Mouse (Mus musculus) embryonic facial prominence, embryonic 10.5 days (tissue): ENCODE measurements around the gene Setd1a. TPM values are rescaled to one million over a fixed set of nuclear protein-coding genes. Genes with fewer than 3 reads are reported as not detected.
A peak's percentile ranks its signal among the peaks of the same experiment; 100 is the strongest.

Experiments used
- DNase-seq: peaks from one replicate; pipeline ENCODE4 v3.0.0-alpha.2; 2017; ENCODE audit warnings: low spot score
- H3K27ac ChIP-seq: fragments of 300-500 bp; sonication (generic); replicated peaks from 2 replicates; pipeline ENCODE4 v1.5.1; 2016; ENCODE audit warnings: mild to moderate bottlenecking
- H3K27me3 ChIP-seq: fragments of 300-500 bp; sonication (generic); replicated peaks from 2 replicates; pipeline ENCODE4 v1.6.1; 2016; ENCODE audit warnings: low read depth, mild to moderate bottlenecking; ENCODE audit not compliant: poor library complexity, severe bottlenecking
- H3K36me3 ChIP-seq: fragments of 300-500 bp; sonication (generic); replicated peaks from 2 replicates; pipeline ENCODE4 v1.6.1; 2016; ENCODE audit warnings: mild to moderate bottlenecking, moderate library complexity
- H3K4me1 ChIP-seq: fragments of 300-500 bp; sonication (generic); 2 replicates; pipeline ENCODE4 v1.6.1; 2016
- H3K4me3 ChIP-seq: fragments of 300-500 bp; sonication (generic); 2 replicates; pipeline ENCODE4 v1.5.1; 2016; ENCODE audit warnings: mild to moderate bottlenecking, moderate library complexity
- H3K9me3 ChIP-seq: fragments of 300-500 bp; sonication (generic); 2 replicates; pipeline ENCODE4 v1.6.1; 2016; ENCODE audit warnings: mild to moderate bottlenecking
- WGBS: fragments of 180-500 bp; shearing (Covaris S2); methylation state at CpG from one replicate; pipeline ENCODE4 v1.1.7; 2016; 5-methylcytosine and 5-hydroxymethylcytosine counted together
- polyA plus RNA-seq: library from polyadenylated mRNA; unstranded; fragments of >200 nt; fragmentation: Nextera tagmentation; extraction: Ambion mirVana; gene quantifications from 2 replicates; pipeline ENCODE4 v1.2.1, GENCODE M21; 2016

Setd1a gene
- polyA plus RNA-seq, 1 experiment from 2014 or later: 14.7 TPM

DNA sequence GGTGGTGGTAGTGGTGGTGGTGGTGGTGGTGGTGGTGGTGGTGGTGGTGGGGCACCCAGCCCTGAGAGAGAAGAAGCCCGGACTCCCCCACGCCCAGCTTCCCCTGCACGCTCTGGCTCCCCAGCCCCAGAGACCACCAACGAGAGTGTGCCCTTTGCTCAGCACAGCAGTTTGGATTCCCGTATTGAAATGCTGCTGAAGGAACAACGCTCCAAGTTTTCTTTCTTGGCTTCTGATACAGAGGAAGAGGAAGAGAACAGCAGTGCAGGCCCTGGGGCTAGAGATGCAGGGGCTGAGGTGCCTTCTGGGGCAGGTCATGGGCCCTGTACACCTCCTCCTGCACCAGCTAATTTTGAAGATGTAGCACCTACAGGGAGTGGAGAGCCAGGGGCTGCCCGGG, 8.8 kb downstream of the Setd1a start, which contains the start of gene Gm49388:
Gm49388 (plus strand) TSS at position 301 of the 400 bp plus-strand sequence.
- DNase-seq: no peak
- peaks cover 100% of the 10 kb centered on the region for H3K36me3 ChIP-seq
- no peaks in the 10 kb centered on the region for H3K4me1 ChIP-seq
- 95% methylated on average over 7 of the region's 7 CpGs for WGBS
- no peak within 1 kb of the TSS for H3K27ac ChIP-seq
- no peaks in the 10 kb centered on the region for H3K9me3 ChIP-seq
- H3K27me3 ChIP-seq: no peaks in the 10 kb centered on the region
- H3K4me3 ChIP-seq: no peak within 1 kb of the TSS

DNA sequence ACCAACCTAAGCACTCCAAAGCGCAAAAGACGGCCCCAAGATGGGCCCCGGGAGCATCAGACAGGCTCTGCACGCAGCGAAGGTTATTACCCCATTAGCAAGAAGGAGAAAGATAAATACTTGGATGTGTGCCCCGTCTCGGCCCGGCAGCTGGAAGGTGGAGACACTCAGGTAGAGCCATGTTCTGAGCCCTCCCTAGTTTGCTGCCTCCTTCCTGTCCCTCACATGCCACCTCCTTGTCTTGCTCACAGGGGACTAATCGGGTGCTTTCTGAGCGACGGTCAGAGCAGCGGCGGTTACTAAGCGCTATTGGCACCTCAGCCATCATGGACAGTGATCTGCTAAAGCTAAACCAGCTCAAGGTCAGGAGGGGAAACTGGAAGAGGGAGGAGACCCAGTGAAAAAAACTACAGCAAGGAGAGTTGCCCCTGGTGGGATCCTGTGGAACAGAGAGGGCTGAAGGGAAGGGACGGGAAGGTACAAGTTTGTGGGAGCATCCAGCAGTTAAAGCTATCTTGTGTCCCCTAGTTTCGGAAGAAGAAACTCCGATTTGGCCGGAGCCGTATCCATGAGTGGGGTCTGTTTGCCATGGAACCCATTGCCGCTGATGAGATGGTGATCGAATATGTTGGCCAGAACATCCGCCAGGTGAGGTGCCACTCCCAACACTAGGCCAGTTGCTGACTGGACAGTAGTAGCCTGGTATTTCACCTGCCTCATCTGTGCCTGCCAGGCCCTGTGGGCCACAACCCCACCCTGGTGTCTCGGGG, 20.8 kb downstream of the Setd1a start:
- 94% methylated on average over 23 of the region's 23 CpGs for WGBS
- H3K36me3 ChIP-seq: peaks cover 98% of the 10 kb centered on the region
- no peak overlapping the region for H3K27ac ChIP-seq
- no peak for DNase-seq
- H3K4me1 ChIP-seq: peaks cover 9% of the 10 kb centered on the region
- H3K9me3 ChIP-seq: no peaks in the 10 kb centered on the region
- H3K27me3 ChIP-seq: no peaks in the 10 kb centered on the region
- no peak overlapping the region for H3K4me3 ChIP-seq

DNA sequence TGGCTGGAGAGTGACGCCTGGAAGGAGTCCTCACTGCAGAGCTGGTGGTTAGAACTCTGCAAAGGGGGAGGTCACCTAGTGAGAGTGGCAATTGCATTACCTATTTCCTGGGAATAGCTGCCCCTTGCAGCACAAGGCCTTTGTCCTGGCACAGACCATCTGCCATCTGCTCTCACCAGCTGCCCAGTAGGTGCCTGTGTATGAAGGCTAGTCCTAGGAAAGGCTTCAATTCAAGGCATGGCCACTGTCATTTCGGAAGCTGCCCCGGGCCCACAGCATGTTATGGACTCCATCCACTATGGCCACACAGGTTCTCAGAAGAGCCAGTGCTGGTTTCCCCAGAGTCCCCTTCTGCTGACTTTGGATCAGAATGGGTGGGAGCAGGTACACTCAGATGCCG, 22.1 kb downstream of the Setd1a start:
- Histone ChIP-seq H3K27ac (no peak overlapping the region), H3K4me1 (peaks cover 9% of the 10 kb centered on the region), H3K4me3 (0 out of 2 replicates have a peak overlapping the region, but pooled peaks have one; percentile 4), H3K27me3 (no peaks in the 10 kb centered on the region), H3K36me3 (peaks cover 98% of the 10 kb centered on the region), H3K9me3 (no peaks in the 10 kb centered on the region)
- no peak for DNase-seq
- 93% methylated on average over 4 of the region's 4 CpGs for WGBS

DNA sequence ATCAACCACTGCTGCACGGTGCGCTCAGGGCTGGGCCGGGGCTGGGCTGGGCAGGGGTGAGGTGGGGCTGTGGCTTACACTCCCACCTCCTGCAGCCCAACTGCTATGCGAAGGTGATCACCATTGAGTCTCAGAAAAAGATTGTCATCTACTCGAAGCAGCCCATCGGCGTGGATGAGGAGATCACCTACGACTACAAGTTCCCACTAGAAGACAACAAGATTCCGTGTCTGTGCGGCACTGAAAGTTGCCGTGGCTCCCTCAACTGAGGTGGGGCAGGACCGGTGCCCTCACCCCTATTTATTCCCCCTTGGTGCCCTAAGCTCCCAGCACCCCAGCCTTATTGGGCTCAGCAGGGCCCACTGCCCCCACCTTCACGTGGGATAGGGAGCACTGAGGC, 22.7 kb downstream of the Setd1a start:
- Histone ChIP-seq H3K9me3 (no peaks in the 10 kb centered on the region), H3K4me1 (peaks cover 9% of the 10 kb centered on the region), H3K27me3 (no peaks in the 10 kb centered on the region), H3K4me3 (0 out of 2 replicates have a peak overlapping the region, but pooled peaks have one; percentile 4), H3K27ac (no peak overlapping the region), H3K36me3 (peaks cover 98% of the 10 kb centered on the region)
- DNase-seq: no peak
- 91% methylated on average over 13 of the region's 13 CpGs for WGBS

DNA sequence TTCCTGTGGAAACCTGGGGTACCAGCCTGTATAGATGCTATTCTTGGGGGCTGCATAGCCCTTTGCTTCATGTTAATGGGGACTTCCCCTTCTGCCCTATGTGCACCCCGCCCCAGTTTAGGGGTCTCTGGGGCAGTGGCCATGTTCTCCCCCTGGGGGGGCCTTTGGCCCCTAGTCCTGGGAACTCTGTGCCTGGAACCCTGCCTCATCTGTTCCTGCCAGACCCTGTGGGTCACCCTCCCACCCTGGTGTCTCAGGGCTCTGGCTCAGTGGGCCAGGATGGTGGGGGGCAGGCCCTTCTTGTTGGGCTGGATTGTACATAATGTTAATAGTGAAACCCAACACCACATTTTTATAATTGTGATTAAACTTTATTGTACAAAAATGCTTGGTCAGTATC, 23.3 kb downstream of the Setd1a start:
- peaks cover 96% of the 10 kb centered on the region for H3K36me3 ChIP-seq
- H3K4me3 ChIP-seq: no peak overlapping the region
- no peaks in the 10 kb centered on the region for H3K27me3 ChIP-seq
- DNase-seq: no peak
- WGBS: 89% methylated on average over 1 of the region's 1 CpGs
- no peaks in the 10 kb centered on the region for H3K9me3 ChIP-seq
- peaks cover 9% of the 10 kb centered on the region for H3K4me1 ChIP-seq
- H3K27ac ChIP-seq: no peak overlapping the region

DNA sequence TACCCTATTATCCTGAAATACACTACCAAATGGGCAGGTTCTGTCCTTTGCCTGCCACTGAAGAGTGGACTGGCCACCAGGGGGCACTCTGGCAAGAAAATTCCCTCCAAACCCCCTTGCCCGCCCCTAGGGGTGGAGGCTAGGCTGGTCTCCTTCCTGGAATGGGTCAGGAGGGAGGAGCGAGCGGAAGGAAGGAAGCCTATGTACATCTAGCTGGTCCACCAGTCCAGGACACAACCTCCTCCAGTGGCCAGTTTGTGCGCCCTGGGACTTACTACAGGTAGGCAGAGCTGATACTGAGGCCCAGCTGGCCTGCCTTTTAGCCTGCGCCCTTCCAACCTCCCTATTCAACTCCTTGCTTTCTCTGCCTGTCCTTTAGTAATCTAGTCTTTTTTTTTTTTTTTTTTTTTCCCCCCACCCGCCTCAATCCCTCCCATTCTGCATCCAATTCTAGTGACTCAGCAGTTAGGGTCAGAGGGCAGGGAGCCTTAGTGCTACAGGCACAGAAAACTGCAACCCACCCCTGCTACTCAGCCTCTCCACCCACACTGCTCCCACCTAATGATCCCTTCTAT, 24.1 kb downstream of the Setd1a start, which contains the start of gene Hsd3b7:
Hsd3b7 (plus strand) TSS at position 170 of the 575 bp plus-strand sequence.
- Histone ChIP-seq H3K9me3 (no peaks in the 10 kb centered on the region), H3K27me3 (no peaks in the 10 kb centered on the region), H3K4me3 (peak within 1 kb of the TSS; percentile 26; the same call in 1 of the 2 replicates), H3K27ac (no peak within 1 kb of the TSS), H3K36me3 (peaks cover 90% of the 10 kb centered on the region), H3K4me1 (peaks cover 9% of the 10 kb centered on the region)
- 28% methylated on average over 6 of the region's 6 CpGs for WGBS
- DNase-seq: peak; percentile 93

DNA sequence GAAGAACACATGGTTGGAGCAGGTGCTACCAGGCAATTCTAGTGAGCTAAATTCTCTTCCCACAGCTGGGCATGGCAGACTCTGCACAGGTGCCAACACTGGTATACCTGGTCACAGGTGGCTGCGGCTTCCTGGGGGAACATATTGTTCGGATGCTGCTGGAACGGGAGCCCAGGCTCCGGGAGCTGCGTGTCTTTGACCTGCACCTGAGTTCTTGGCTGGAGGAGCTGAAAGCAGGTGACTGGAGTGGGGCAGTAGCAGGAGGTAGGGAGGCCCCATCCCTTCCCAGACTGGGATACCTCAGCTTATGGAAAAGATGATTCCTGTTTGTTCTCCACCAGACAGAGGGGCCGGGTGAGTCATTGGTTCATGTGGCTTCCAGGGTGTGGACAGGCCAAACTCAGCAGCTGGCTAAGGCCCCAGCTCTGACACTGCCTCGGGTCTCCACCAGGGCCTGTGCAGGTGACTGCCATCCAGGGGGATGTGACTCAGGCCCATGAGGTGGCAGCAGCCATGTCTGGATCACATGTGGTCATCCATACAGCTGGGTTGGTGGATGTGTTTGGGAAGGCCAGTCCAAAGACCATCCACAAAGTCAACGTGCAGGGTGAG, 24.6 kb downstream of the Setd1a start:
- Histone ChIP-seq H3K9me3 (no peaks in the 10 kb centered on the region), H3K27me3 (no peaks in the 10 kb centered on the region), H3K4me3 (no peak overlapping the region), H3K27ac (no peak overlapping the region), H3K36me3 (peaks cover 87% of the 10 kb centered on the region), H3K4me1 (peaks cover 9% of the 10 kb centered on the region)
- no peak for DNase-seq
- WGBS: 92% methylated on average over 8 of the region's 8 CpGs

DNA sequence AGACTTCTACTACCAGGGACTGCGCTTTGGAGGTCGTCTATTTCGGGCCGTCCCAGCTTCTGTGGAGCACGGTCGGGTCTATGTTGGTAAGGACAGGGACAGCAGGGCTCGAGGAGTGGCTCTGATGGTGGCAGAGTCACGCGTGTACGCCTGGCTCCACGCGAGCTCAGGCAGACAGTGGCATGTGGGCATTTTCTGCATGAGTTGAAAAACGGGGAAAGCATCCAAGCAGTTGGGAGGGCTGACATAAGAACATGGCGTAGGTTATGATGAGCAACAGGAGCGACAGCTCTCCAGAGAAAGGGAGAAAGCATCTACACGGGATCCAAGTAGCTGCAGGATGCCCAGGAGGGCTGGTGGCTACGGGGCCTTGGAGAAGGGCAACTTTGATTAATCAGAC, 25.8 kb downstream of the Setd1a start:
- no peak for DNase-seq
- Histone ChIP-seq H3K36me3 (peaks cover 81% of the 10 kb centered on the region), H3K4me3 (no peak overlapping the region), H3K27ac (no peak overlapping the region), H3K4me1 (peaks cover 9% of the 10 kb centered on the region), H3K27me3 (no peaks in the 10 kb centered on the region), H3K9me3 (no peaks in the 10 kb centered on the region)
- 92% methylated on average over 17 of the region's 17 CpGs for WGBS

DNA sequence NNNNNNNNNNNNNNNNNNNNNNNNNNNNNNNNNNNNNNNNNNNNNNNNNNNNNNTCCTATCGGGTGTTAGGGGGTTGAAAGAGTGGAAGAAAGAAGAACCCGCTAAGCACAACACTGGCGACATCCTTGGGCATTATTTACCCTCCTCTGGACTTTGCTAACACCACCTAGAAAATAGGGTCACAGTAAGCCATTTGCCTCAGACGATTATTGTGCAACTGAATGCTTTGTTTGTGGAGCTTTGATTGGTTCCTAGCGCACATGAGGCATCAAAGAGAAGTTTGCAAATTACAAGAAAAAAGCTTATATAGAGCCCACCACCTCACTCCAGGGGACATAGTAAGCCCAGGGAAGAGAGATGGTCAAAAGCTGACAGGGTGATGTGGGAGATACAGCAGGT, 32.4 kb downstream of the Setd1a start:
- no peak for DNase-seq
- Histone ChIP-seq H3K4me3 (no peak overlapping the region), H3K27ac (no peak overlapping the region), H3K4me1 (no peaks in the 10 kb centered on the region), H3K36me3 (peaks cover 66% of the 10 kb centered on the region), H3K27me3 (no peaks in the 10 kb centered on the region), H3K9me3 (no peaks in the 10 kb centered on the region)
- WGBS: 79% methylated on average over 5 of the region's 5 CpGs

DNA sequence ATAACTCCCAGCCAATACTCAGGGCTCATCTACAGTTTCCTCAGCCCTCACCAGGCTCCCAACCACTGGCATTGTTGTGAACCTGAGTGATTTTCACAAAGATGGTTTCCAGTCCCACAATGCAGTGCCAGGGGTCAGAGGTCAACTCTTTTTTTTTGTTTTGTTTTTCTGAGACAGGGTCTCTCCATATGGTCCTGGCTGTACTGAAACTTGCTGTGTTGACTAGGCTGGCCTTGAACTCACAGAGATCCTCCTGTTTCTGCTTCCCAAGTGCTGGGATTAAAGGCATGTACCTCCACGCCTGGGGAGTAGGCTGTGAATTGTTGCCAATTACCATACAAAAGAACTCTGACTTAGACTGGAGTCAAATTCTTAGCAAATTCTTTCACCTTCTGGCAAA, 33.4 kb downstream of the Setd1a start:
- Histone ChIP-seq H3K27me3 (no peaks in the 10 kb centered on the region), H3K4me3 (no peak overlapping the region), H3K36me3 (peaks cover 69% of the 10 kb centered on the region), H3K27ac (no peak overlapping the region), H3K9me3 (no peaks in the 10 kb centered on the region), H3K4me1 (no peaks in the 10 kb centered on the region)
- DNase-seq: no peak
- WGBS: 81% methylated on average over 1 of the region's 1 CpGs

DNA sequence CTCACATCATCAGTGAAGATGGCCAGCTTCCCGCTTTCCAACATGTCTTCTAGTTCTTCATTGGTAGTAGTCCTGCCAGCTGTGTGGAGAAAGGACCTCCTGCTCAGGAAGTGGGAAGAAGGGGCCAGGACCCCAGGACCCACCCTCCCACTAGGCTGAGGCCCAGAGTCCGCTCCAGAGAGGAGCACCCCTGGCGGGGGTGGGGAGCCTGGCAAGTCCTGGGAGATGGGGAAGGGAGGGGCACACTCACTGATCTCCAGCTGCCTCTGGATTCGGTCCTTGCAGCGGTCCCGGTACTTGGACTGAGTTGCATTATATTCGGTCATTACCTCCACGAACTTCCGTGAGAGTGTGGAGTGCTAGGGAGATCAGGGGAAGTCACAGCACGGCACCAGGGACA, 34.2 kb downstream of the Setd1a start:
- H3K4me3 ChIP-seq: no peak overlapping the region
- H3K27ac ChIP-seq: no peak overlapping the region
- no peaks in the 10 kb centered on the region for H3K9me3 ChIP-seq
- peaks cover 69% of the 10 kb centered on the region for H3K36me3 ChIP-seq
- no peaks in the 10 kb centered on the region for H3K27me3 ChIP-seq
- DNase-seq: no peak
- 76% methylated on average over 10 of the region's 10 CpGs for WGBS
- H3K4me1 ChIP-seq: peaks cover under 1% of the 10 kb centered on the region; the same call in 1 of the 2 replicates

DNA sequence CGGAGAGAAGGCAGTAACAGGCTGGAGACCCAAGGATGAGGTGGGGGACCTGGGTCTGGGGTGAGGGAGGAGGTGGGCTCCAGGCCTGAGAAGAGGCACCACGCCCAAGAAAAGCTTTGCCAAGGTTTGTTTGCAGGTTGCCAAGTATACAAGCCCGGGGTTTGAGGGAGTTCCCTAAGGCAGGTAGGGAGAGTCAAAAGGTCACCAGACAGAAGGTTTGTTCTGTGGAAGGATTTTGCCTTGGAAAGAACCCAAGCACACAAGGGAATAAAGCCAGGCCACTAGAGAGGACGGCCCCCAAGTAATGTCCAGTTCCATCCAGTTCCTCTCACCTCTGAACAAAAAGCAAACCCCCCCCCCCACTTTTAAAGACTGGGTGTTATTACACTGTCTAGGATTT, 34.8 kb downstream of the Setd1a start:
- Histone ChIP-seq H3K4me1 (peaks cover 6% of the 10 kb centered on the region; the same call in 1 of the 2 replicates), H3K36me3 (peaks cover 68% of the 10 kb centered on the region), H3K27ac (no peak overlapping the region), H3K4me3 (no peak overlapping the region), H3K9me3 (no peaks in the 10 kb centered on the region), H3K27me3 (no peaks in the 10 kb centered on the region)
- DNase-seq: no peak
- 78% methylated on average over 4 of the region's 4 CpGs for WGBS
